Mouse (Mus musculus) T-helper 17 cell (primary cell): ENCODE measurements around the gene Adamts13.

Experiments
- in situ Hi-C, 2 experiments: fragments of 300-600 bp; cut with MboI, MseI; formaldehyde crosslinking; loops; 1 replicate in 1 of 2; 2 replicates in 1 of 2; pipeline ENCODE4 v1.15.1; 2025; ENCODE audit warnings: high pct_unique_total_duplicates in 2 of 2

Gene Adamts13

DNA sequence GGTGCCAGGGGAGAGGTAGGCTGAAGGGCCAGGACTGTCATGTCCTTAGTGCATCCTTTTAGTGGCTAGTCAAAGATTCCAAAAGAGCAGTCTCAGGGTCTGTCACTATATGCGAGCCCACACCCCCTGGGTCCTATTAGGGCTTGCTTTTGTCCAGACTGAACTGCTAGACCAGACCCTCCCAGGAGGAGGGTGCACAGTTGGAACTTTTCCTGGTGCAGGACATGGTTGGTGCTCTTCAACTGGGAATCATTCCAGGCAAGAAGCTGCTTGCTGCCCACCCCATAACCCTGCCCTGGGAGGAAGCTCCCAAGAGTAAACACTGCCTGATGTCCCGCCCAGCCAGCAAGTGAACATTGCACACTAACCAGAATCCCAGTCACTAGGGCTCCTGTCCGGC, at the start of gene Adamts13:
Adamts13 (plus strand) TSS at position 301 of the 400 bp plus-strand sequence.
- in situ Hi-C loops: no loop called here

- in situ Hi-C loops: no loop called here
These were observed 45.3 kb upstream of the Adamts13 start for GRCm38 (mm10) chr2:26927745-26928476.

DNA sequence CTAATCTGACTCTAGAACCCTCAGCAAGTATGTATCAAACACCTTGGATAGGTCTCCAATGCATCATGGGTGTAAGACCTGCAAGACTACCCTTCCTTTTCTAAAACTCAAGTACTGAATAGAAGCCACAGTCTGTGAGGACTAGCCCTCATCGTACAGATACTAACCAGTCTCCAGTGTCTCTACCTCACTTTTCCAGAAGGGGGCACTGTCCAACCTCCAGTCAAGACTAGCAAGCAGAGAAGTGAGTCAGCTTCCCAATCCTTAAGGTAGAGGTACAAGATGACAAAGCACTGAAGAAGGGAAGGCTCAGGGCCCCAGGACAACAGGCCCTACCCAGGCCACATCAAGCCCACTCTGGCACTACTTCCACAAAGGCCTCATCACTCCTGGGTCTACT, 42.8 kb upstream of the Adamts13 start:
- in situ Hi-C loops: loop anchor here in 1 of 2 experiments (5.0 kb wide), 1 partner anchor 82 kb away; no protein-coding TSS in a partner anchor

- in situ Hi-C loops: loop anchor here in 1 of 2 experiments (5.0 kb wide), 1 partner anchor 80 kb away; no protein-coding TSS in a partner anchor
These were observed 40.5 kb upstream of the Adamts13 start for GRCm38 (mm10) chr2:26932473-26933303.

- in situ Hi-C loops: loop anchor here in 1 of 2 experiments (5.0 kb wide), 1 partner anchor 79 kb away; no protein-coding TSS in a partner anchor
These were observed 39.7 kb upstream of the Adamts13 start, which contains the start of the genes Surf4 and Stkld1 for GRCm38 (mm10) chr2:26933304-26934055. Surf4 (minus strand) TSS chr2:26933928. Stkld1 (plus strand) TSS chr2:26934047.

DNA sequence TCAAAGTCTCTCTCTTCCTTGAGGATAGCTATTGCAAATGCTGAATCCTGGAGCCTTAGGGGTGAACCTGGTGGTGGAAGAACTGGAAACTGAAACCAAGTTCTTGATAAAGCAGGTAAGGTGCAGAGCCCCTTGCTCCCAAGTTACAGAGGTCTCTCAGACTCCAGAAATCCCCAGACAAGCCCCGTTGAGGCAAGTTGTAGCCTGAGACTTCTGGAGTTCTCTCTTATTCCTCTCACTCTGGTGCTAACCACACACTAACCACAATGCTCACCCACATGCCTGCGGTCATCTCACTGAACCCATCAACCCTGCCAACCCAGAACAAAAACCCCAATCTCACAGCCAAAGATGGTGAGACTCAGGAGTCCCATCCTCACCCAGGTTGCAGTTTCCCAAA, 37.9 kb upstream of the Adamts13 start:
- in situ Hi-C loops: no loop called here

GRCm38 (mm10) chr2:26936425-26936824, 36.8 kb upstream of the Adamts13 start:
- in situ Hi-C loops: no loop called here

DNA sequence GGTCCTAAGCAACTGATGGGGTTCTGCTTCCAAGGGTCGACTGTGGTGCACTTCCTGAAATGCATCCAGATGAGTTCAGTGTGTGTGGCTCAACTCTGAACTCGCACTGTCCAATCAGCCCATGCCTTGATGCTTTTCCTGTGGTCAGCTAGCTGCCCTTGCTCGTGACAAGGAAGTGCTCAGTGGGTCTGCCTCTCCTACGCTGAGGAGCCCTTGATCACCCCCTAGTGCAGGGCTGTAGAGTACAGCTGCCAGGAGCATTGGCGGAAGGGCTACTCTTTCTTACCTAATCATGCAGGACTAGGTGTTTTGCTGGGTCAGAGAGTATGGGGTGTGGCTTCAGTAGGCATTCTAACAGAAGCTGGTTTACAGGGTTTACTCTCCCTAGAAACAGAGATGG, 31.7 kb upstream of the Adamts13 start:
- in situ Hi-C loops: no loop called here

GRCm38 (mm10) chr2:26943253-26943652, 30.0 kb upstream of the Adamts13 start:
- in situ Hi-C loops: no loop called here

DNA sequence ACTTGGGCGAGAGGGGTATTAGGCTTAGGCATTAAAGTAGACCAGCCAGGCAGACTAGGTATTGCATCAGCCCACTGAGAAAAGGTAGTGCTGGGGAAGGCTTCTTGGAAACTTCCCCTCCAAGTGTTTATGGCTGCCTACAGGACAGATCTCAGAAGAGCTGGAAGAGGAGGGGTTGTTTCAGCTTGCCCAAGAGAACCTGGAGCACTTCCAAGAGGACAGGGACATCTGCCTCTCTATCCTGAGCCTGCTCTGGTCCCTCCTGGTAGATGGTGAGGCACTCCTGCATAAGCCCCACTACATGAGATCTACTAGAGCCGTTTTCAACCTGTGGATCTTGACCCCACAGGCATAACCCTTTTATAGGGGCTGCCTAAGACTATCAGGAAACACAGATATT, 22.8 kb upstream of the Adamts13 start:
- in situ Hi-C loops: no loop called here

DNA sequence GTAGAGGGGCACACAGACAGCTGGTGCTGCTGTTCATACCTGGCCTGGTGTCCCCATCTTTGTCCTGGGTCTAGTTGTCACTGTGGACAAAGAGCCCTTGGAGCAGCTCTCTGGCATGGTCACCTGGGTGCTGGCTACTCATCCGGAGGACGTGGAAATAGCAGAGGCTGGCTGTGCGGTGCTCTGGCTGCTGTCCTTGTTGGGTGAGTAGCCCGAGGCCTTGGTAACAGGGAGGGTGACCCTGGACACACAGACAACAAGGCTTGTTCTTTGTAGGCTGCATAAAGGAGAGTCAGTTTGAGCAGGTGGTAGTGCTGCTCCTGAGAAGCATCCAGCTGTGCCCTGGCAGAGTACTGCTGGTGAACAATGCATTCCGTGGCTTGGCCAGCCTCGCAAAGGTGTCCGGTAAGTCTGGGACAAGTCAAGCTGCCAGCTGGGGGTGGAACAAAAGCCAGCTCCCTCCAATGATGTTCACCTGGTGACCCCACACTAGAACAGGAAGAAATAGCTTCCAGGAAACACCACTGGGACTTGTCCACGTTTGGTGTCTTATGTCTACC, 21.8 kb upstream of the Adamts13 start:
- in situ Hi-C loops: no loop called here

DNA sequence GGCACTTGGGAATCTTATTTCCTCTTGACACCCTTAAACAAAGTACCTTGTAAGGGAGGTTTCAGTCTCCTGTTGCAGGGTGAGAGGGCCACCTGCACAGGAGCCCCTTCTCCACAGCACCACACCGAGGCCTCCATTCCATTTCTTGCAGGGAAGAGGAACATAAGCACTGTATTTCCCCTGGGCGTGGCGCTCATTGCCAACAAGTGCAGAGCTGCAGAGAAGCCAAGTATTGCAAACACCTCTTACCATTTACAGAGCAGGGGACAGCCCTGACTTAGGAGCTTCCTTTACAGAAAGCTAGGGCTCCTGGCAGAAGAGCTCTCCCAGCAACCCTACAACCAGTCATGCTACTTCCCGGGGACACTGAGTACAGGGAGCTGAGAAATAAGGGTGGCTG, 21.0 kb upstream of the Adamts13 start:
- in situ Hi-C loops: no loop called here

GRCm38 (mm10) chr2:26952866-26953265, 20.4 kb upstream of the Adamts13 start:
- in situ Hi-C loops: no loop called here

DNA sequence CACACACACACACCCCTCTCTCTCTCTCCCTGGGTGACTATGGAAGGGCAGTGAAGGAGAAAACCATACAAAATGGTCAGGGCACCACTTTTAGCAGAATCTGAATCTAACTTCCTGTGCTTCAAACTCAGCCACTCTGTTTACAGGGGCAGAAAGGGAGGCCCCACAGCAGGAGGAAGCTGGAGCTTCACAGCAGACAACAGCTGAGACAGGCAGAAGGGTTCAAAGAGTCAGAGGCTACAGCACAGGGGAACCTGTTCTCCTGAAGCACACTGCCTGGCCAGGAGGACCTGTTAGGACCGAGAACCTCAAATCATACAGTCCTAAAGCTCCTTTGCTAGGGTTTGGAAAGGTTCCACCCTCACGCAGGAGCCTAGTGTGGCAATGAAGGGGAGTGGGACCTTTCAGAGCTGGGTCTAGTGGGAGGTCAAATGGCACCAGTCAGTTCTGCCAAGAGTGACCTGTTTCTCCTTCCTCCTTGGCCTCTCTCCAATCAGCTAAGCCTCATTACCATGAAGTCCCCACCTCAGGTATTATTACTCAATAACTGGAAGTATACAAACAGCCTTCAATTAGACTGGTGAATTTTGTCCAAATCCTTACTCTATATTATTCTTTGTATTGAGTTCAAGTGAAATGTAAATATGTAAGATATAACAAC, 18.4 kb upstream of the Adamts13 start:
- in situ Hi-C loops: loop anchor here in 1 of 2 experiments (5.0 kb wide), 1 partner anchor 52 kb away; the partner anchor contains the start of gene Cacfd1

GRCm38 (mm10) chr2:26956811-26957487, 16.3 kb upstream of the Adamts13 start:
- in situ Hi-C loops: loop anchor here in 1 of 2 experiments (5.0 kb wide), 1 partner anchor 50 kb away; the partner anchor contains the start of gene Cacfd1

DNA sequence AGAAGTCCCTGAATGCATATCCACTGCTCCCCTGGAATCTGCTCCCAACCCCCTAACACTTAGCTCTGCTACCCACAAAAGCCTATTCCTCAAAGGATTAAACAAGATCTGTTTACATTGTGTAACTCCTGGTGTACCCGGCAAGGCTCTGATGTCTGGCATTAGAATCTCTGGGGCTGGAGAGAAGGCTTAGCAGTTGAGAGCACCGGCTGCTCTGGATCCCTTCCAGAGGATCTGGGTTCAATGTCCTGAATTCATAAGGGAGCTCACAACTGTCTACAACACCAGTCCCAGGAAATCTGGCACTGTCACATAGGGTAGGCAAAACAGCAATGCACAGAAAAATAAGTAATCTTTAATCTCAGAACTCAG, 15.7 kb upstream of the Adamts13 start:
- in situ Hi-C loops: loop anchor here in 1 of 2 experiments (5.0 kb wide), 1 partner anchor 50 kb away; the partner anchor contains the start of gene Cacfd1

DNA sequence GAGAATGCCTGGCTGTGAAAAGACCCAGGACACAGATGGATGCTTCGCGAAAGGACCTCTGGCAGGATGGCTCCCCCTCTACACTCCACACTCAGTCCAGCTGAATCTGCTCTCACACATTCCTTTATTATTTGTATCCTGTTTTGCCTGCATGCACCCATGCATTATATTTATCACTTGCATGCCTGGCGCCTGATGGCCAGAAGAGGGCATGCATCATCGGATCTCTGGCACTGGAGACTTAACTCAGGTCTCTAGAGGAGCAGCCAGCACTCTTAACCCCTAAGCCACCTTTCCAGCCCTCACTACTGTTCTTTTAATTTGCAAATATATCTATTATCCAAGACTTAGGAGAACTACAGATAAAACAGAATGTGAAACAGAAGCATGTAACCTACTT, 12.5 kb upstream of the Adamts13 start:
- in situ Hi-C loops: loop anchor here in 1 of 2 experiments (5.0 kb wide), 1 partner anchor 58 kb away; the partner anchor contains the start of gene Surf6

- in situ Hi-C loops: loop anchor here in 1 of 2 experiments (5.0 kb wide), 1 partner anchor 62 kb away; the partner anchor contains the start of gene Surf6
These were observed 9.1 kb upstream of the Adamts13 start, which contains the start of gene Rexo4 for GRCm38 (mm10) chr2:26963923-26964723. Rexo4 (minus strand) TSS chr2:26964386.
